Mouse (Mus musculus) megakaryocyte-erythroid progenitor cell, adult 5 weeks (primary cell): ENCODE measurements around the gene Alkbh5. TPM values are rescaled to one million over a fixed set of nuclear protein-coding genes. Genes with fewer than 3 reads are reported as not detected.

Source experiments
- polyA plus RNA-seq: library from polyadenylated mRNA; stranded (reverse); fragments of >175 nt; gene quantifications from 2 replicates; pipeline ENCODE4 v1.2.3, GENCODE M21; 2012

The Alkbh5 gene
- 31.7 and 38.0 TPM in 2 replicates for polyA plus RNA-seq

DNA sequence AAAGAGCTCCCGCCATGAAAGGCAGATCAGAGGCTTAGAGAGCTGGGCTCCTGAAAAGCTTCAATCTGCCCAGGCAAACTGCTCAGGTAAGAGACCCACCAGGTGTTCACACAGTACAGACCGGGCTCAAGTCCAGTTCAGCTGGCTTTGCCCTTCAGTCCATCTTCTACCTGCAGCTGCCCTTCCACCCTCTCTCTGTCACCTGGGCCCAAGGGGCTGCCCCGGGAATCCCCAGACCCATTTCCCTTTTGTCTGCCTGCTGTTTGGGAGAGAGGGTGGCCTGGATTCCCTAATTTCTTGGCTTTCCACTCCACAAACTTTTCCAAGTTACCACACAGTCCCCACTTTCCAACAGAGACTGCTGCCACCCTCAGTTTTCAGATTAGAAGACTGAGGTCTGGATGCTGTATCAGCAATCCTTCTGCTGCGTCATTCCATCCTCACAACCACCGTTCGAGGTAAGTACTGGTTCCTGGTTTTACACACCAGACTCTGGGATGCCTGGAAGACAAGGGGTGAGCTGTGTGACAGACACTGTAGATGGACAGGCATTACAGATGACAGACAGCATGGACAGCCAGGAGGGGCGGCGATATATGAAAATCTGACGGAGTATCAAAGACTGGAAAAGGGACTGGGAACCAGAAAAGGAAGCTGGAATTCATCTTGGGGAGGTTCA is at the start of gene Alkbh5:
TSS of gene Alkbh5 (plus strand) at position 202 of the 679 bp plus-strand sequence.

Other genes with a start within 250 kb of the Alkbh5 start
- 12.9 and 17.8 TPM in 2 replicates for gene Tom1l2, start 183.5 kb upstream of the Alkbh5 start, polyA plus RNA-seq
- 0.08 TPM in 1 of 2 replicates, not detected in the other for gene Drc3, start 183.1 kb upstream of the Alkbh5 start, polyA plus RNA-seq
- 14.3 and 14.7 TPM in 2 replicates for gene Gid4, start 119.2 kb upstream of the Alkbh5 start, polyA plus RNA-seq
- gene Atpaf2, start 117.9 kb upstream of the Alkbh5 start, polyA plus RNA-seq = 59.6 and 67.7 TPM in 2 replicates
- gene Drg2, start 81.8 kb upstream of the Alkbh5 start, polyA plus RNA-seq = 44.6 and 49.2 TPM in 2 replicates
- gene Myo15, start 67.0 kb upstream of the Alkbh5 start, polyA plus RNA-seq = 0.04 and 0.05 TPM in 2 replicates
- gene Llgl1, start 163.3 kb downstream of the Alkbh5 start, polyA plus RNA-seq = 21.9 and 25.6 TPM in 2 replicates
- gene Flii, start 190.9 kb downstream of the Alkbh5 start, polyA plus RNA-seq = 166 and 206 TPM in 2 replicates
- gene Mief2, start 192.0 kb downstream of the Alkbh5 start, polyA plus RNA-seq = 17.2 and 18.6 TPM in 2 replicates
- 7.5 and 7.8 TPM in 2 replicates for gene Top3a, start 241.0 kb downstream of the Alkbh5 start, polyA plus RNA-seq
- 1.9 and 2.0 TPM in 2 replicates for gene Smcr8, start 241.1 kb downstream of the Alkbh5 start, polyA plus RNA-seq